Mouse (Mus musculus) thymus, adult 2 months (tissue): ENCODE measurements around the gene Gna15. TPM values are rescaled to one million over a fixed set of nuclear protein-coding genes. Genes with fewer than 3 reads are reported as not detected.

ENCODE experiments used
- DNase-seq: peaks from one replicate; pipeline ENCODE4 v3.0.0; 2021
- H3K27ac ChIP-seq: fragments of 200-500 bp; 2 replicates; pipeline ENCODE4 v1.5.1; 2012; ENCODE audit warnings: low read length, control low read depth; ENCODE audit not compliant: control insufficient read depth, insufficient read depth
- H3K27me3 ChIP-seq: fragments of 200-500 bp; 2 replicates; pipeline ENCODE4 v1.6.1; 2012; ENCODE audit warnings: mild to moderate bottlenecking, low read length, moderate library complexity, mixed read lengths; ENCODE audit not compliant: control insufficient read depth, insufficient read depth
- H3K36me3 ChIP-seq: fragments of 200-500 bp; 2 replicates; pipeline ENCODE4 v1.6.1; 2012; ENCODE audit warnings: mild to moderate bottlenecking, low read length, moderate library complexity; ENCODE audit not compliant: control insufficient read depth, insufficient read depth
- H3K4me1 ChIP-seq: fragments of 200-500 bp; replicated peaks from 2 replicates; pipeline ENCODE4 v1.6.1; 2012; ENCODE audit warnings: low read length; ENCODE audit not compliant: control insufficient read depth, insufficient read depth
- H3K4me3 ChIP-seq: fragments of 200-500 bp; 2 replicates; pipeline ENCODE4 v1.5.1; 2012; ENCODE audit warnings: mild to moderate bottlenecking, low read length, control low read depth, moderate library complexity; ENCODE audit not compliant: control insufficient read depth, insufficient read depth
- CTCF ChIP-seq: fragments of 200-500 bp; IDR thresholded peaks from 2 replicates; pipeline ENCODE4 v1.5.1; 2012; ENCODE audit warnings: mild to moderate bottlenecking, control low read depth, low read length, moderate library complexity, borderline replicate concordance; ENCODE audit not compliant: control insufficient read depth, poor library complexity, insufficient read depth; ENCODE audit errors: extremely low read depth
- POLR2A ChIP-seq: fragments of 200-500 bp; IDR thresholded peaks from 2 replicates; pipeline ENCODE4 v1.6.1; 2012; ENCODE audit warnings: mild to moderate bottlenecking, low read length, control low read depth, moderate library complexity; ENCODE audit not compliant: control insufficient read depth, poor library complexity, insufficient read depth; ENCODE audit errors: extremely low read depth
- WGBS: fragments of 180-500 bp; shearing (Covaris S2); methylation state at CpG from one replicate; pipeline ENCODE4 v1.1.7; 2018; 5-methylcytosine and 5-hydroxymethylcytosine counted together
- polyA plus RNA-seq: library from polyadenylated mRNA; depleted of rRNA; stranded (reverse); fragments of >200 nt; gene quantifications from 2 replicates; pipeline ENCODE4 v1.2.3, GENCODE M21; 2012

Gna15 gene
- polyA plus RNA-seq, 1 experiment: 10.6 TPM

DNA sequence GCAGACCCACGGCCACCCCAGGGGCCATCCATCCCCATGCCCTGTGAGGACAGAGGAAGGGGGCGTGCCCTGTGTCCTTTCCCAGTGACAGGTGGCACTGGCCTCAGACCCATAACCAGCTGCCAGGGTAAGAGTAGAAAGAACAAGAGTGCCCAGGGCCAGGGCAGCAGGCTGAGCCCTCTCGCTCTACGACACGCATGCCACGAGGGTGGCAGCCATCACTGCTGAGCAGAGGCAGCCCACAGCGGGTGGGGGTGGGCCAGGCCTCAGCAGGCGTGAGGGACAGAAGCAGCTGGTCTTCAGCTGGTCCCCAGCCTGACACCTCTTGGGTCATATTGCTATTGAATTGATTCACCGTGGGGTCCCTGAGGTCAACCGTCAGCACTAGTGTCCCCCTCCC is 37.5 kb downstream of the Gna15 start:
- DNase-seq: no peak
- 94% methylated on average over 10 of the region's 10 CpGs for WGBS
- peaks cover 22% of the 10 kb centered on the region for H3K36me3 ChIP-seq

GRCm38 (mm10) chr10:81485479-81486018 is 38.5 kb downstream of the Gna15 start:
- WGBS: 80% methylated on average over 7 of the region's 7 CpGs
- DNase-seq: no peak
- no peak overlapping the region for H3K27ac ChIP-seq
- H3K27me3 ChIP-seq: peaks cover 5% of the 10 kb centered on the region; the same call in 1 of the 2 replicates
- H3K4me1 ChIP-seq: 0 out of 2 replicates have a peak, but pooled peaks cover 8% of the 10 kb centered on the region
- TF ChIP-seq POLR2A: no peak
- no peak for TF ChIP-seq CTCF
- no peak overlapping the region for H3K4me3 ChIP-seq
- H3K36me3 ChIP-seq: peaks cover 19% of the 10 kb centered on the region

More for the DNA sequence above, 37.5 kb downstream of the Gna15 start:
- H3K27ac ChIP-seq: no peak overlapping the region
- H3K27me3 ChIP-seq: peaks cover 3% of the 10 kb centered on the region; the same call in 1 of the 2 replicates
- H3K4me1 ChIP-seq: 0 out of 2 replicates have a peak, but pooled peaks cover 8% of the 10 kb centered on the region
- TF ChIP-seq POLR2A: no peak
- no peak for TF ChIP-seq CTCF
- H3K4me3 ChIP-seq: no peak overlapping the region

- TF ChIP-seq POLR2A: no peak
- TF ChIP-seq CTCF: no peak; the same call in 1 of the 2 replicates
- Histone ChIP-seq H3K4me1 (0 out of 2 replicates have a peak, but pooled peaks cover 8% of the 10 kb centered on the region), H3K27ac (no peak overlapping the region), H3K27me3 (peaks cover 5% of the 10 kb centered on the region; the same call in 1 of the 2 replicates), H3K4me3 (no peak overlapping the region), H3K36me3 (peaks cover 19% of the 10 kb centered on the region)
- 13% methylated on average over 2 of the region's 2 CpGs for WGBS
- DNase-seq: peak; percentile 51
Observed at GRCm38 (mm10) chr10:81485060-81485449, 39.0 kb downstream of the Gna15 start.

GRCm38 (mm10) chr10:81484441-81485059 is 39.5 kb downstream of the Gna15 start:
- WGBS: 66% methylated on average over 6 of the region's 6 CpGs
- DNase-seq: no peak
- Histone ChIP-seq H3K27me3 (peaks cover 5% of the 10 kb centered on the region; the same call in 1 of the 2 replicates), H3K36me3 (peaks cover 15% of the 10 kb centered on the region), H3K4me3 (no peak overlapping the region), H3K27ac (no peak overlapping the region), H3K4me1 (0 out of 2 replicates have a peak, but pooled peaks cover 8% of the 10 kb centered on the region)
- TF ChIP-seq CTCF (no peak), POLR2A (no peak)

- TF ChIP-seq CTCF: peak; percentile 73; the same call in 1 of the 2 replicates
- no peak for TF ChIP-seq POLR2A
- peaks cover 5% of the 10 kb centered on the region; the same call in 1 of the 2 replicates for H3K27me3 ChIP-seq
- H3K4me3 ChIP-seq: no peak overlapping the region
- no peak overlapping the region for H3K27ac ChIP-seq
- DNase-seq: peak; percentile 50
- peaks cover 15% of the 10 kb centered on the region for H3K36me3 ChIP-seq
- H3K4me1 ChIP-seq: 0 out of 2 replicates have a peak, but pooled peaks cover 8% of the 10 kb centered on the region
- 21% methylated on average over 9 of the region's 9 CpGs for WGBS
Observed at GRCm38 (mm10) chr10:81483983-81484382, 40.0 kb downstream of the Gna15 start.

GRCm38 (mm10) chr10:81482533-81482889 is 41.5 kb downstream of the Gna15 start, which contains the start of gene Celf5:
TSS of gene Celf5 (minus strand) at chr10:81482709.
- 1% methylated on average over 35 of the region's 36 CpGs for WGBS
- H3K27ac ChIP-seq: no peak within 1 kb of the TSS
- TF ChIP-seq CTCF (peak; percentile 98), POLR2A (no peak)
- H3K4me3 ChIP-seq: peak within 1 kb of the TSS; percentile 41
- peak; percentile 66 for DNase-seq
- H3K4me1 ChIP-seq: 0 out of 2 replicates have a peak, but pooled peaks cover 8% of the 10 kb centered on the region
- H3K27me3 ChIP-seq: peaks cover 5% of the 10 kb centered on the region; the same call in 1 of the 2 replicates
- H3K36me3 ChIP-seq: peaks cover 4% of the 10 kb centered on the region
